Mouse (Mus musculus) neural tube, embryonic 14.5 days (tissue): ENCODE data around the gene Lamc2. TPM values are rescaled to one million over a fixed set of nuclear protein-coding genes. Genes with fewer than 3 reads are reported as not detected.
"Not testable (repeated sequence)": the region's sequence is repeated elsewhere in the genome, so short reads cannot be mapped to it uniquely, and the experiment has no call there.

Experiments used
- ATAC-seq: fragments of 200-750 bp; cut with Nextera tagmentation; 2 replicates; pipeline ENCODE4 v1.8.0; 2017; ENCODE audit warnings: low read depth, mild to moderate bottlenecking, moderate TSS enrichment, moderate library complexity
- H3K27ac ChIP-seq: fragments of 300-500 bp; sonication (generic); 2 replicates; pipeline ENCODE4 v1.5.1; 2014; ENCODE audit warnings: low read depth, mild to moderate bottlenecking, control low read depth, low read length, moderate library complexity, mixed read lengths
- H3K27me3 ChIP-seq: fragments of 300-500 bp; sonication (generic); 2 replicates; pipeline ENCODE4 v1.6.1; 2014; ENCODE audit warnings: low read length; ENCODE audit not compliant: control insufficient read depth, insufficient read depth
- H3K36me3 ChIP-seq: fragments of 300-500 bp; sonication (generic); 2 replicates; pipeline ENCODE4 v1.6.1; 2014; ENCODE audit warnings: low read length, mixed read lengths; ENCODE audit not compliant: control insufficient read depth, insufficient read depth
- H3K4me1 ChIP-seq: fragments of 300-500 bp; sonication (generic); 2 replicates; pipeline ENCODE4 v1.6.1; 2014; ENCODE audit warnings: low read length; ENCODE audit not compliant: control insufficient read depth, insufficient read depth
- H3K4me2 ChIP-seq: fragments of 300-500 bp; sonication (generic); 2 replicates; pipeline ENCODE4 v1.6.1; 2014; ENCODE audit warnings: mild to moderate bottlenecking, low read depth, low read length, control low read depth
- H3K4me3 ChIP-seq: fragments of 300-500 bp; sonication (generic); 2 replicates; pipeline ENCODE4 v1.5.1; 2014; ENCODE audit warnings: low read depth, low read length, control low read depth, mixed read lengths
- H3K9ac ChIP-seq: fragments of 300-500 bp; sonication (generic); replicated peaks from 2 replicates; pipeline ENCODE4 v1.6.1; 2014; ENCODE audit warnings: low read depth, mild to moderate bottlenecking, control low read depth, low read length, mixed read lengths
- H3K9me3 ChIP-seq: fragments of 300-500 bp; sonication (generic); 2 replicates; pipeline ENCODE4 v1.6.1; 2016; ENCODE audit warnings: low read length; ENCODE audit not compliant: control insufficient read depth
- WGBS: fragments of 180-500 bp; shearing (Covaris S2); extraction: QIAGEN DNeasy Blood & Tissue Kit; methylation state at CpG from one replicate; pipeline ENCODE4 v1.1.7; 2014; 5-methylcytosine and 5-hydroxymethylcytosine counted together
- polyA plus RNA-seq: library from polyadenylated mRNA; unstranded; fragments of >200 nt; fragmentation: Nextera tagmentation; extraction: Ambion mirVana; gene quantifications from 2 replicates; pipeline ENCODE4 v1.2.1, GENCODE M21; 2014

Lamc2 gene
- polyA plus RNA-seq, 1 experiment from 2014 or later, result 1.5 TPM

- Histone ChIP-seq H3K27me3 (no peaks in the 10 kb centered on the region), H3K9ac (no peak overlapping the region), H3K4me3 (no peak overlapping the region), H3K4me2 (no peak overlapping the region), H3K9me3 (no peaks in the 10 kb centered on the region), H3K27ac (no peak overlapping the region), H3K4me1 (no peaks in the 10 kb centered on the region), H3K36me3 (peaks cover 7% of the 10 kb centered on the region)
- ATAC-seq, result no peak
- 97% methylated on average over 2 of the region's 2 CpGs for WGBS
Observed at GRCm38 (mm10) chr1:153090081-153090480, 96.2 kb downstream of the Lamc2 start.

GRCm38 (mm10) chr1:153087771-153088170, 98.5 kb downstream of the Lamc2 start:
- Histone ChIP-seq H3K27me3 (no peaks in the 10 kb centered on the region), H3K4me1 (no peaks in the 10 kb centered on the region), H3K4me2 (no peak overlapping the region), H3K4me3 (no peak overlapping the region), H3K36me3 (peaks cover 7% of the 10 kb centered on the region), H3K9me3 (no peaks in the 10 kb centered on the region), H3K9ac (no peak overlapping the region), H3K27ac (no peak overlapping the region)
- ATAC-seq, result no peak
- WGBS, result 88% methylated on average over 5 of the region's 5 CpGs

GRCm38 (mm10) chr1:153085198-153085597, 101.0 kb downstream of the Lamc2 start:
- WGBS, result 94% methylated on average over 5 of the region's 5 CpGs

GRCm38 (mm10) chr1:153084191-153084590, 102.1 kb downstream of the Lamc2 start:
- ATAC-seq, result no peak; the same call in 1 of the 2 replicates
- WGBS, result 53% methylated on average over 6 of the region's 6 CpGs

More at GRCm38 (mm10) chr1:153085198-153085597, 101.0 kb downstream of the Lamc2 start:
- Histone ChIP-seq H3K4me2 (no peak overlapping the region), H3K9me3 (no peaks in the 10 kb centered on the region), H3K4me1 (no peaks in the 10 kb centered on the region), H3K27me3 (no peaks in the 10 kb centered on the region), H3K36me3 (peaks cover 7% of the 10 kb centered on the region), H3K27ac (no peak overlapping the region), H3K4me3 (no peak overlapping the region), H3K9ac (no peak overlapping the region)
- ATAC-seq, result no peak

GRCm38 (mm10) chr1:153083233-153083632, 103.0 kb downstream of the Lamc2 start:
- H3K9me3 ChIP-seq, H3K4me2 ChIP-seq, H3K4me1 ChIP-seq, H3K27ac ChIP-seq, ATAC-seq, H3K36me3 ChIP-seq, H3K27me3 ChIP-seq, H3K4me3 ChIP-seq, H3K9ac ChIP-seq: not testable (repeated sequence)
- 89% methylated on average over 8 of the region's 14 CpGs for WGBS

More at GRCm38 (mm10) chr1:153084191-153084590, 102.1 kb downstream of the Lamc2 start:
- H3K4me3 ChIP-seq, result no peak overlapping the region
- H3K9ac ChIP-seq, result no peak overlapping the region
- no peak overlapping the region for H3K4me2 ChIP-seq
- H3K9me3 ChIP-seq, result no peaks in the 10 kb centered on the region
- no peaks in the 10 kb centered on the region for H3K27me3 ChIP-seq
- H3K27ac ChIP-seq, result no peak overlapping the region
- H3K4me1 ChIP-seq, result no peaks in the 10 kb centered on the region
- H3K36me3 ChIP-seq, result peaks cover 7% of the 10 kb centered on the region

GRCm38 (mm10) chr1:153075955-153076354, 110.3 kb downstream of the Lamc2 start:
- peaks cover 7% of the 10 kb centered on the region; the same call in 1 of the 2 replicates for H3K4me1 ChIP-seq
- no peaks in the 10 kb centered on the region for H3K9me3 ChIP-seq
- H3K27ac ChIP-seq, result no peak overlapping the region
- 49% methylated on average over 6 of the region's 6 CpGs for WGBS
- no peak overlapping the region for H3K9ac ChIP-seq
- H3K4me3 ChIP-seq, result no peak overlapping the region
- H3K36me3 ChIP-seq, result no peaks in the 10 kb centered on the region
- no peak for ATAC-seq
- no peak overlapping the region for H3K4me2 ChIP-seq
- H3K27me3 ChIP-seq, result no peaks in the 10 kb centered on the region

GRCm38 (mm10) chr1:153075087-153075736, 111.0 kb downstream of the Lamc2 start:
- H3K27ac ChIP-seq, result no peak overlapping the region; the same call in 1 of the 2 replicates
- H3K27me3 ChIP-seq, result no peaks in the 10 kb centered on the region

GRCm38 (mm10) chr1:153073441-153073840, 112.8 kb downstream of the Lamc2 start:
- H3K4me1 ChIP-seq, result peaks cover 7% of the 10 kb centered on the region; the same call in 1 of the 2 replicates
- H3K9me3 ChIP-seq, result no peaks in the 10 kb centered on the region
- no peak overlapping the region for H3K4me2 ChIP-seq
- H3K27ac ChIP-seq, result no peak overlapping the region
- no peaks in the 10 kb centered on the region for H3K27me3 ChIP-seq
- H3K4me3 ChIP-seq, result no peak overlapping the region
- WGBS, result 18% methylated on average over 9 of the region's 9 CpGs
- no peak for ATAC-seq
- H3K36me3 ChIP-seq, result no peaks in the 10 kb centered on the region
- H3K9ac ChIP-seq, result no peak overlapping the region

More at GRCm38 (mm10) chr1:153075087-153075736, 111.0 kb downstream of the Lamc2 start:
- Histone ChIP-seq H3K4me1 (peaks cover 7% of the 10 kb centered on the region; the same call in 1 of the 2 replicates), H3K9me3 (no peaks in the 10 kb centered on the region), H3K4me2 (no peak overlapping the region), H3K9ac (no peak overlapping the region), H3K36me3 (no peaks in the 10 kb centered on the region), H3K4me3 (no peak overlapping the region)
- 53% methylated on average over 3 of the region's 3 CpGs for WGBS
- ATAC-seq, result peak; percentile 41; the same call in 1 of the 2 replicates
